Mouse (Mus musculus) heart, embryonic 11.5 days (tissue): ENCODE data around the gene Stxbp5. TPM values are rescaled to one million over a fixed set of nuclear protein-coding genes. Genes with fewer than 3 reads are reported as not detected.

Experiments
- ATAC-seq: fragments of 200-750 bp; cut with Nextera tagmentation; replicated peaks from 2 replicates; pipeline ENCODE4 v1.8.0; 2017; ENCODE audit warnings: moderate library complexity; ENCODE audit not compliant: insufficient number of reproducible peaks, low FRiP score, low TSS enrichment
- H3K27ac ChIP-seq: fragments of 300-500 bp; sonication (generic); 2 replicates; pipeline ENCODE4 v1.5.1; 2014; ENCODE audit warnings: mild to moderate bottlenecking, low read depth, low read length
- H3K27me3 ChIP-seq: fragments of 300-500 bp; sonication (generic); 2 replicates; pipeline ENCODE4 v1.6.1; 2014; ENCODE audit warnings: mild to moderate bottlenecking, low read length, mixed read lengths; ENCODE audit not compliant: control insufficient read depth, insufficient read depth
- H3K36me3 ChIP-seq: fragments of 300-500 bp; sonication (generic); 2 replicates; pipeline ENCODE4 v1.6.1; 2014; ENCODE audit warnings: mild to moderate bottlenecking, low read length, moderate library complexity, mixed read lengths; ENCODE audit not compliant: control insufficient read depth, insufficient read depth
- H3K4me1 ChIP-seq: fragments of 300-500 bp; sonication (generic); 2 replicates; pipeline ENCODE4 v1.6.1; 2014; ENCODE audit warnings: low read length; ENCODE audit not compliant: control insufficient read depth, insufficient read depth
- H3K4me2 ChIP-seq: fragments of 300-500 bp; sonication (generic); 2 replicates; pipeline ENCODE4 v1.6.1; 2014; ENCODE audit warnings: mild to moderate bottlenecking, moderate library complexity
- H3K4me3 ChIP-seq: fragments of 300-500 bp; sonication (generic); 2 replicates; pipeline ENCODE4 v1.5.1; 2014; ENCODE audit warnings: low read depth, low read length
- H3K9ac ChIP-seq: fragments of 300-500 bp; sonication (generic); 2 replicates; pipeline ENCODE4 v1.6.1; 2014; ENCODE audit warnings: mild to moderate bottlenecking, low read depth, low read length, moderate library complexity
- H3K9me3 ChIP-seq: fragments of 300-500 bp; sonication (generic); replicated peaks from 2 replicates; pipeline ENCODE4 v1.6.1; 2016; ENCODE audit warnings: low read length; ENCODE audit not compliant: control insufficient read depth
- WGBS: fragments of 180-500 bp; shearing (Covaris S2); extraction: QIAGEN DNeasy Blood & Tissue Kit; methylation state at CpG from one replicate; pipeline ENCODE4 v1.1.7; 2014; ENCODE audit not compliant: insufficient replicate concordance; 5-methylcytosine and 5-hydroxymethylcytosine counted together
- polyA plus RNA-seq: library from polyadenylated mRNA; unstranded; fragments of >200 nt; fragmentation: Nextera tagmentation; extraction: Ambion mirVana; gene quantifications from 2 replicates; pipeline ENCODE4 v1.2.1, GENCODE M21; 2014

Stxbp5 gene
- polyA plus RNA-seq, 1 experiment from 2014 or later, result 4.9 TPM

DNA sequence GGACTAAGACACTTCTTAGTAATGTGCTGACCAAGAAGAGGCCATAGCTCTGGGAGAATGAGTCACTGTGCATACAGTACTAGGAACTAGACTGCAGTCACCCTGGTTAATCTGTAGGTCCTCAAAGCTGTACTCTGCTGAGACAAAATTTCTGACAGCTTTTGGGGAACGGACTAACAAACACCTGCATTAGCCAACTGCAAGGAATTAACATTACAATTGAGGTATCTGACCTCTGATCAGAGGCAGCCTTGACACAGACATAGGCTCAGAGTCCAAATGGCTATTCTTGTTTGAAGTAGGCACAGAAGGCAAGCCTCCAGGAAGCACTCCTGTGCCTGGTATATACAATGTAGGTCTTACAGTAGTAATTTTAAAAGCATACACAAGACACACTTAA is 99.3 kb downstream of the Stxbp5 start:
- H3K4me2 ChIP-seq, result no peak overlapping the region
- no peak overlapping the region for H3K4me3 ChIP-seq
- H3K9ac ChIP-seq, result no peak overlapping the region
- no peaks in the 10 kb centered on the region for H3K9me3 ChIP-seq
- H3K27me3 ChIP-seq, result no peaks in the 10 kb centered on the region
- H3K27ac ChIP-seq, result no peak overlapping the region
- 78% methylated on average over 1 of the region's 1 CpGs for WGBS
- peaks cover 8% of the 10 kb centered on the region; the same call in 1 of the 2 replicates for H3K36me3 ChIP-seq
- no peak for ATAC-seq
- peaks cover 2% of the 10 kb centered on the region; the same call in 1 of the 2 replicates for H3K4me1 ChIP-seq

DNA sequence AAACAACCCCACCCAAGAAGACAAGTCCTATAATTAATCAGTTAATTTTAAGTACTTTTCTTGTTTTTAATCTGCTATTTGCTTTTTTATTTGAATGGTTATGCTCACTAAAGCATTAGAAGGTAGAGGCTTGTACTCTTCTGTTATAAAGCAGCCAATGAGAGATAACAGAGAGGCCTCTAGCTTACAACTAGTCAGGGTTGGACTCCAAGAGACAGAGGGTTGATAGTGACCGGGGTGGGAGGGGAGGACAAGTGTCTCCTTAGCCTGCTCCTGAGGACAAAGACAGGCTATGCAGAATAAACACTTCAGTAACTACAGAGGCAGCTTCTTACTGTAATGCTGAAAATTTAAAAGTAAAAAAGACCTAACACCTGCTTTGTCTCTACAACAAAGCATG is 101.8 kb downstream of the Stxbp5 start:
- H3K27me3 ChIP-seq, result no peaks in the 10 kb centered on the region
- no peak overlapping the region for H3K9ac ChIP-seq
- no peak overlapping the region for H3K4me3 ChIP-seq
- no peak overlapping the region for H3K4me2 ChIP-seq
- peaks cover 8% of the 10 kb centered on the region; the same call in 1 of the 2 replicates for H3K36me3 ChIP-seq
- 52% methylated on average over 1 of the region's 1 CpGs for WGBS
- no peaks in the 10 kb centered on the region for H3K9me3 ChIP-seq
- H3K4me1 ChIP-seq, result no peaks in the 10 kb centered on the region
- no peak overlapping the region for H3K27ac ChIP-seq
- no peak for ATAC-seq

DNA sequence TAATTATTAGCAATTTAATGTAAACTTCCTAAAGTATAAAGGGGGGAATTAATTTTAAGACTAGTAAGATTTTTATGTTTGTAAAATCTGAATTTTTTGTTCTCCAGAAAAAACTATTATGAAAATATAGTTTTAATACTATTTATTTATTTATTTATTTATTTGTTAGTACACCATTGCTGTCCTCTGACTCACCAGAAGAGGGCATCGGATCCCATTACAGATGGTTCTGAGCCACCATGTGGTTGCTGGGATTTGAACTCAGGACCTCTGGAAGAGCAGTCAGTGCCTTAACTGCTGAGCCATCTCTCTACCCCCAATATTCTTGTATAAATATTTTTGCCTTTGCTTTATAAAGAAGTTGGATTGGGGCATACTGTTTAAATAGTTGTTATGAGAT is 104.5 kb downstream of the Stxbp5 start:
- Histone ChIP-seq H3K9ac (no peak overlapping the region), H3K9me3 (no peaks in the 10 kb centered on the region), H3K4me3 (no peak overlapping the region), H3K27ac (no peak overlapping the region), H3K4me2 (no peak overlapping the region), H3K4me1 (no peaks in the 10 kb centered on the region), H3K36me3 (peaks cover 8% of the 10 kb centered on the region; the same call in 1 of the 2 replicates), H3K27me3 (no peaks in the 10 kb centered on the region)
- ATAC-seq, result no peak
- 97% methylated on average over 1 of the region's 1 CpGs for WGBS

DNA sequence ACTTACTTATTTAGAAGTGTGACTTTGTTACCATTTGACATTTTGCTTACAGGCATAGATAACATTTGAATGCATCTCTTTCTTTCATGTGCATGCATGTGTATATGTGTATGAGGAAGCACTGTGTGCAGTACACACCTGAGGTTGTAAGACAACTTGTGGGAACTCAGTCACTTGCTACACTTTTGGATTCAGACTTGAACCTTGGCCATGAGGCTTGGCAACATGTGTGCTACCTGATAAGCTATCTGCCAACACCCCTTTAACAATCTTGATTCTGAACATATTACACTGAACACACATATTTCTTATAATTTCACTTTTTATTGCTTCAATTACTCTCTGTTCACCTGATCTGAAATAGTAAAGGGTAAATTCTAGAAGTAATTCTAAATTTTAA is 106.5 kb downstream of the Stxbp5 start:
- H3K4me3 ChIP-seq, result no peak overlapping the region
- H3K9ac ChIP-seq, result no peak overlapping the region
- H3K27ac ChIP-seq, result no peak overlapping the region
- no peaks in the 10 kb centered on the region for H3K4me1 ChIP-seq
- no peaks in the 10 kb centered on the region for H3K9me3 ChIP-seq
- peaks cover 11% of the 10 kb centered on the region for H3K36me3 ChIP-seq
- ATAC-seq, result no peak
- H3K27me3 ChIP-seq, result no peaks in the 10 kb centered on the region
- no peak overlapping the region for H3K4me2 ChIP-seq

DNA sequence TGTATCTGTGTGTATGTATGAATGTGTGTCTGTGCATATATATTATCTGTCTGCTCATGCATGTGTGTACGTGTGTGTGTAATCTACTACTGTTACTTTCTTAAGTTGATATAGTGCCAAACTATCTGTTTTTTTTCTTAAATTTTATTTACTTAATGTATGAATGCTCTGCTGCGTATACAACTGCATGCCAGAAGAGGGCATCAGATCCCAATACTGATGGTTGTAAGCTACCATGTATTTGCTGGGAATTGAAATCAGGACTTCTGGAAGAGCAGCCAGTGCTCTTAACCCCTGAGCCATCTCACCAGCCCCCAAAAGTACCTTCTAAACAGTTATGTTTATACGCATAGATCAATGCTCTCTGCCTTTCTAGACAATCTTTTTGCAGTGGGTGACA is 109.9 kb downstream of the Stxbp5 start:
- H3K4me3 ChIP-seq, result no peak overlapping the region
- H3K9me3 ChIP-seq, result no peaks in the 10 kb centered on the region
- no peaks in the 10 kb centered on the region for H3K27me3 ChIP-seq
- WGBS, result 83% methylated on average over 3 of the region's 3 CpGs
- no peak overlapping the region for H3K9ac ChIP-seq
- no peak for ATAC-seq
- H3K4me1 ChIP-seq, result no peaks in the 10 kb centered on the region
- H3K27ac ChIP-seq, result no peak overlapping the region
- H3K4me2 ChIP-seq, result no peak overlapping the region
- H3K36me3 ChIP-seq, result peaks cover 4% of the 10 kb centered on the region

DNA sequence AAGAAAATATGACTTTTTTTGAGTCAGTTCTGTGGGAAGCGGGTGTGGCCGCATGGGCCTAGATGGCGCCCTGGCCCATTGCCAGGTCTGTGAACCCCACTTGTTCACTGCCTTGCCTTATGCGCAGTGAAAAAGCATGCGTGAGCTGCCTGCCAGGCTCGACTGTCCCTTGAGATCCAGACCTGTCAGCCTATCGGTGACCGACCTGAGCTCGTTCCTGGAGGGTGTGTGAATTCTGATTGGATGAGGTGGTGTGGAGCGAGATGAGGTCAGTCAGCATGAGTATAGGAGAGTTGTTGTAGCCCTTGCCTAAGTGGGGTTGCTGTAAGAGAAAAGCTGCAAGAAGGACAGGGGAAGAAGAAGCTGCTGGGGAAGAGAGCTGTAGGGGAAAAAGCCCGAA is 114.4 kb downstream of the Stxbp5 start:
- Histone ChIP-seq H3K27me3 (no peaks in the 10 kb centered on the region), H3K36me3 (peaks cover 4% of the 10 kb centered on the region), H3K27ac (no peak overlapping the region), H3K9ac (no peak overlapping the region), H3K4me2 (no peak overlapping the region), H3K4me3 (no peak overlapping the region), H3K9me3 (no peaks in the 10 kb centered on the region), H3K4me1 (no peaks in the 10 kb centered on the region)
- 91% methylated on average over 11 of the region's 11 CpGs for WGBS
- no peak for ATAC-seq

DNA sequence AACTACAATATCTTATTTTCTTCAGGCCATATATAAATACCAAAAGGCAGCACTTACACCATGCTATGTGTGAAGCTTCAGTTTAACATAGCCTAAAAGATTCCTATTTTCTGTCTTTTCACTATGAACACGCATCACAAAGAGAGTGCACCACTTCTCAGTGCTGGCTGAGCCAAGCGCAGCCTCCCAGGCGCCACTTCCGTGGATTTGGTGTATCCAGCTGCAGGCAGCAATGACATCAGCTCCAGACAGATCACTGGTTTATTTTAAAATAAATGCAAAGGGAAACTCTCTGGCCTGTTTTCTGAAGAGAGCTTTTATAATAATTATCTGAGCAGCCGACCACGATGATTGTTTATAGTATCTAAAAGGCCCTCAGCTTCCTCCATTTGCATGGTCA is 115.2 kb downstream of the Stxbp5 start:
- Histone ChIP-seq H3K27me3 (no peaks in the 10 kb centered on the region), H3K9ac (no peak overlapping the region), H3K36me3 (no peaks in the 10 kb centered on the region), H3K27ac (no peak overlapping the region), H3K4me2 (no peak overlapping the region), H3K9me3 (no peaks in the 10 kb centered on the region), H3K4me3 (no peak overlapping the region), H3K4me1 (no peaks in the 10 kb centered on the region)
- WGBS, result 82% methylated on average over 6 of the region's 6 CpGs
- ATAC-seq, result no peak

DNA sequence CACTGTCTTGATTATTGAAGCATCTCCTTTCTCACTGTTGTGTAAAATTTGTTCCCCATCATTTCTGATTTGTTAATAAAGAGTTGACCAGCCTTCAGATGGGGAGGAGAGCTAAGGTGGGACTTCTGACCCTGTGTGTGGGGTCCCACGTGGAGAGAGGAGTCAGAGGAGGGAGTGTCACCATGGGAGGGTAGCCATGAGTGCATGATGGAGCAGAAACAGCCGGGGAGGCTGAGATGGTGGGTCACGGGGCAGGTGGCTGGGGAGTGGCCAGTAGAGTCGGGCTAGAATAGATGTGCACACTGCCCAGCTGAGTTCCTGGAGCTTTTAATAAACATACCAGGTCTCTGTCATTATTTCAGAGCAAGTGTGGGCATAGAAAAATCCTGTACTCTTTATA is 121.0 kb downstream of the Stxbp5 start:
- no peaks in the 10 kb centered on the region for H3K9me3 ChIP-seq
- no peaks in the 10 kb centered on the region for H3K27me3 ChIP-seq
- ATAC-seq, result no peak
- H3K4me3 ChIP-seq, result no peak overlapping the region
- no peak overlapping the region for H3K27ac ChIP-seq
- no peaks in the 10 kb centered on the region for H3K4me1 ChIP-seq
- H3K4me2 ChIP-seq, result no peak overlapping the region
- H3K9ac ChIP-seq, result no peak overlapping the region
- 67% methylated on average over 4 of the region's 4 CpGs for WGBS
- H3K36me3 ChIP-seq, result no peaks in the 10 kb centered on the region

DNA sequence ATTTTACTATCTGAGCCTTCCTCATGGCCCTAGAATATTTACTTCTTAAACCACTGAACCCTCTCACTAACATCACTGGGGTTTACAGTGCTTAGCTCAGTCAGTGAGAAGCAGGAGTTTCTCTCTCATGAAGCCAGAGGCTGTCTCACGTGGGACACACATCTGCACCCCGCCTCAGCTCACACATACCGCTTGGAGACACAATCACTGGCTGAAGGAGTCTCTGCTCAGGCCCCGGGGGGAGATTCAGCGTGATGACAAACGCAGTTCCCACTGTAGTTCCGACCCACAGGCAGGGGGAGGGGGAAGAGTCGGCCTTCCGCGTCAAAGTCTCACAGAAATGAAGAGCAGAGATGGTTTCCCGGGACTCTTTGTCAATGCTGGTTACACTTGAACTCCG is 130.6 kb downstream of the Stxbp5 start:
- no peak for ATAC-seq
- H3K36me3 ChIP-seq, result no peaks in the 10 kb centered on the region; the same call in 1 of the 2 replicates
- no peaks in the 10 kb centered on the region for H3K9me3 ChIP-seq
- no peaks in the 10 kb centered on the region for H3K4me1 ChIP-seq
- no peak overlapping the region for H3K4me3 ChIP-seq
- H3K4me2 ChIP-seq, result no peak overlapping the region
- no peak overlapping the region for H3K27ac ChIP-seq
- 63% methylated on average over 12 of the region's 12 CpGs for whole genome bisulfite sequencing
- no peaks in the 10 kb centered on the region for H3K27me3 ChIP-seq
- no peak overlapping the region for H3K9ac ChIP-seq
